Mouse (Mus musculus): ENCODE results near the gene Psmd2. TPM values are rescaled to one million over a fixed set of nuclear protein-coding genes. Genes with fewer than 3 reads are reported as not detected.

Psmd2 gene
- polyA plus RNA-seq, 1 experiment from 2014 or later = 401 TPM

- WGBS = 57% methylated on average over 8 of the region's 8 CpGs
- H3K4me3 ChIP-seq (replicated peaks; ENCODE audit: low read length) = peak overlapping the region; percentile 50
- H3K9me3 ChIP-seq (ENCODE audit: control insufficient read depth, low read length) = no peaks in the 10 kb centered on the region
- peaks cover 33% of the 10 kb centered on the region for H3K4me1 ChIP-seq (replicated peaks; ENCODE audit: control insufficient read depth, insufficient read depth, low read length)
- no peaks in the 10 kb centered on the region for H3K27me3 ChIP-seq (replicated peaks; ENCODE audit: control insufficient read depth, insufficient read depth, low read length)
- H3K9ac ChIP-seq (replicated peaks; ENCODE audit: low read depth, low read length) = 0 out of 2 replicates have a peak overlapping the region, but pooled peaks have one; percentile 4
- peaks cover 21% of the 10 kb centered on the region for H3K36me3 ChIP-seq (ENCODE audit: control insufficient read depth, insufficient read depth)
- H3K27ac ChIP-seq (ENCODE audit: low read length) = peak overlapping the region; percentile 86
- peak overlapping the region; percentile 79 for H3K4me2 ChIP-seq (ENCODE audit: low read length)
- no peak for ATAC-seq
These were observed 43.3 kb downstream of the Psmd2 start for GRCm38 (mm10) chr16:20694781-20695180.

DNA sequence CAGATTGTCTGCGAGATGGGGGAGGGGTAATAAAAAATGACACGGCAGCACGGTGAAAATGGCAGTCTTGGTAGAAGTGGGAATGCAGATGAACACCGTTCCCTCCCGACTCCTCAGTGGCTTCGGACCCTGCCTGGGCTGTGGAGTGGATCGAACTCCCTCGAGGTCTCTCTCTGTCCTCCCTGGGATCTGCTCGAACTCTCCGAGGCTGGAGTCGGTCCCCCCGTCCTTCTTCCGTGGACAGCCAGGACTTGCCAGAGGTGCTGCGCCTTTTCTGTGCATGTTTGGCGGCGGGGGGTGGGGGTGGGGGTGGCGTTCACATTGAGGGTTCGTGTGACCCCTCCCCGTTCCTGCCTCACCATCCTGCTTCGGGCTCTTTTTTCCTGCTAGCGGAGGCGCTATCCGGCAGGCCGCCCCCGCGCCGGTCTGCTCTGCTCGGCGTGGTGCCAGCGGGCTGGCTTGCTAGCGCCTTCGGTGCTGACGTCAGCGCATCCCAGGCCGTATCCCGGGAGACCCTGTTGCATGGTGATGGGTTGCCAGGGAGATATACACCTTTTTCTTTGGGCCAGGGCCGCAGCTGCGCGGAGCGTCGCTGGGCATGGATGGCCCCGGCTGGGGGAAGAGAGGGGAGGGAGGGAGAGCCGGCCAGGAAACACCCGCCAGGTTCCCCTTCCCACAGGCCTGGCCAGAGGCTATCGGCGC is 44.3 kb downstream of the Psmd2 start:
- ATAC-seq = peak; percentile 77
- Histone ChIP-seq H3K36me3 (ENCODE audit: control insufficient read depth, insufficient read depth) (peaks cover 13% of the 10 kb centered on the region), H3K4me1 (replicated peaks; ENCODE audit: control insufficient read depth, insufficient read depth, low read length) (peaks cover 33% of the 10 kb centered on the region), H3K4me3 (replicated peaks; ENCODE audit: low read length) (peak overlapping the region; percentile 50), H3K9me3 (ENCODE audit: control insufficient read depth, low read length) (no peaks in the 10 kb centered on the region), H3K27me3 (replicated peaks; ENCODE audit: control insufficient read depth, insufficient read depth, low read length) (no peaks in the 10 kb centered on the region), H3K9ac (replicated peaks; ENCODE audit: low read depth, low read length) (peak overlapping the region; percentile 70), H3K4me2 (ENCODE audit: low read length) (peak overlapping the region; percentile 79), H3K27ac (ENCODE audit: low read length) (peak overlapping the region; percentile 86)
- under 1% methylated on average over 46 of the region's 46 CpGs for WGBS

GRCm38 (mm10) chr16:20699266-20699665 is 47.8 kb downstream of the Psmd2 start:
- Histone ChIP-seq H3K9me3 (ENCODE audit: control insufficient read depth, low read length) (no peaks in the 10 kb centered on the region), H3K27ac (ENCODE audit: low read length) (no peak overlapping the region), H3K9ac (replicated peaks; ENCODE audit: low read depth, low read length) (no peak overlapping the region), H3K4me2 (ENCODE audit: low read length) (no peak overlapping the region), H3K4me3 (replicated peaks; ENCODE audit: low read length) (no peak overlapping the region), H3K36me3 (ENCODE audit: control insufficient read depth, insufficient read depth) (peaks cover 9% of the 10 kb centered on the region; the same call in 1 of the 2 replicates), H3K27me3 (replicated peaks; ENCODE audit: control insufficient read depth, insufficient read depth, low read length) (no peaks in the 10 kb centered on the region), H3K4me1 (replicated peaks; ENCODE audit: control insufficient read depth, insufficient read depth, low read length) (peaks cover 32% of the 10 kb centered on the region)
- 83% methylated on average over 5 of the region's 5 CpGs for WGBS
- ATAC-seq = no peak

GRCm38 (mm10) chr16:20700036-20700435 is 48.6 kb downstream of the Psmd2 start:
- no peak for ATAC-seq
- no peak overlapping the region for H3K4me3 ChIP-seq (replicated peaks; ENCODE audit: low read length)
- H3K36me3 ChIP-seq (ENCODE audit: control insufficient read depth, insufficient read depth) = peaks cover 9% of the 10 kb centered on the region; the same call in 1 of the 2 replicates
- no peak overlapping the region for H3K4me2 ChIP-seq (ENCODE audit: low read length)
- no peak overlapping the region for H3K9ac ChIP-seq (replicated peaks; ENCODE audit: low read depth, low read length)
- no peaks in the 10 kb centered on the region for H3K27me3 ChIP-seq (replicated peaks; ENCODE audit: control insufficient read depth, insufficient read depth, low read length)
- no peaks in the 10 kb centered on the region for H3K9me3 ChIP-seq (ENCODE audit: control insufficient read depth, low read length)
- peaks cover 24% of the 10 kb centered on the region for H3K4me1 ChIP-seq (replicated peaks; ENCODE audit: control insufficient read depth, insufficient read depth, low read length)
- no peak overlapping the region for H3K27ac ChIP-seq (ENCODE audit: low read length)
- whole genome bisulfite sequencing = 37% methylated on average over 5 of the region's 5 CpGs

- WGBS = 48% methylated on average over 7 of the region's 7 CpGs
- H3K9ac ChIP-seq (replicated peaks; ENCODE audit: low read depth, low read length) = no peak overlapping the region
These were observed 49.9 kb downstream of the Psmd2 start for GRCm38 (mm10) chr16:20701316-20701715.

DNA sequence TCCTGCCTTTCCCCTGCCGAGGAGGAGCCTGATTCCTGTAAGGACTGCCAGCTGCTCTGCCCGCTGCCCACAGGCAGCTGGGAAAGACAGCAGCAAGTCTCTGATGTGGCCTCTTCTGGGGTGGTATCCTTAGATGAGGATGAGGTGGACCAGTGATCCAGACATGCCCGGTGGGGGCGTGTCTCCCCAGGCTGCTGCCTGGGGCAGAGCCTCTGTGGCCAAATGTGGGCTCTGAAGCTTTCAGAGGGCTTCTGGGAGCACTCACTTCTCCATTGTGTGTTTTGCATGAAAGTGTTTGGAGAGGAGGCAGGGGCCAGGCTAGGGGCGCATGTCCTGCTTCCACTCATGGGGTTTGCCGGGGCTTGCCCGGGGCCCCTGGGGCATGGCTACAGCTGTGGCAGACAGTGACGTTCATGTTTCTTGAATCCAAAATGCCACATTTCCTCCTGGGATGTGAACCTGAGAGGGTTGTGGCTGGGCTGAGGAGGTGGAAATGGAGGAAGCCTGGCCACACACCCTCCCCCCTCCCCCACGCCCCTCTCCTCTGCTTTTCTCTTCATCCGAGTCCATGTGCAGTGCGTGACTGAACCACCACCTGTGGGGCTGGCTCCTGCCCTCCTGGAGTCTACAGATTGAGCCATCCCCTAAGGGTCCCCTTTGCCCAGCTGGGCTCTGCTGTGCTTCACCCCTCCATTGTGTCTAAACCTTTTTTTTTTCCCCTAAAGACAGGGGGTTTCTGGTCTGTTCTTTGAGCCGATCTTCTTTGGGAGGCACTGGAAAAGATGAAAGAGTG is 50.5 kb downstream of the Psmd2 start:
- H3K4me2 ChIP-seq (ENCODE audit: low read length) = no peak overlapping the region
- H3K9me3 ChIP-seq (ENCODE audit: control insufficient read depth, low read length) = no peaks in the 10 kb centered on the region
- H3K9ac ChIP-seq (replicated peaks; ENCODE audit: low read depth, low read length) = peak overlapping the region; percentile 13; the same call in 1 of the 2 replicates
- peaks cover 9% of the 10 kb centered on the region; the same call in 1 of the 2 replicates for H3K36me3 ChIP-seq (ENCODE audit: control insufficient read depth, insufficient read depth)
- peaks cover 10% of the 10 kb centered on the region for H3K4me1 ChIP-seq (replicated peaks; ENCODE audit: control insufficient read depth, insufficient read depth, low read length)
- WGBS = 12% methylated on average over 11 of the region's 12 CpGs
- peak; percentile 5 for ATAC-seq
- no peak overlapping the region for H3K4me3 ChIP-seq (replicated peaks; ENCODE audit: low read length)
- H3K27me3 ChIP-seq (replicated peaks; ENCODE audit: control insufficient read depth, insufficient read depth, low read length) = no peaks in the 10 kb centered on the region
- H3K27ac ChIP-seq (ENCODE audit: low read length) = no peak overlapping the region

More at GRCm38 (mm10) chr16:20701316-20701715, 49.9 kb downstream of the Psmd2 start:
- no peak overlapping the region for H3K4me3 ChIP-seq (replicated peaks; ENCODE audit: low read length)
- no peak overlapping the region for H3K27ac ChIP-seq (ENCODE audit: low read length)
- no peak overlapping the region for H3K4me2 ChIP-seq (ENCODE audit: low read length)
- H3K27me3 ChIP-seq (replicated peaks; ENCODE audit: control insufficient read depth, insufficient read depth, low read length) = no peaks in the 10 kb centered on the region
- ATAC-seq = no peak; the same call in 1 of the 2 replicates
- peaks cover 14% of the 10 kb centered on the region for H3K4me1 ChIP-seq (replicated peaks; ENCODE audit: control insufficient read depth, insufficient read depth, low read length)
- H3K9me3 ChIP-seq (ENCODE audit: control insufficient read depth, low read length) = no peaks in the 10 kb centered on the region
- H3K36me3 ChIP-seq (ENCODE audit: control insufficient read depth, insufficient read depth) = peaks cover 9% of the 10 kb centered on the region; the same call in 1 of the 2 replicates

- Histone ChIP-seq H3K4me3 (replicated peaks; ENCODE audit: low read length) (no peak overlapping the region), H3K9me3 (ENCODE audit: control insufficient read depth, low read length) (no peaks in the 10 kb centered on the region), H3K4me1 (replicated peaks; ENCODE audit: control insufficient read depth, insufficient read depth, low read length) (peaks cover 10% of the 10 kb centered on the region), H3K27ac (ENCODE audit: low read length) (no peak overlapping the region), H3K27me3 (replicated peaks; ENCODE audit: control insufficient read depth, insufficient read depth, low read length) (no peaks in the 10 kb centered on the region), H3K4me2 (ENCODE audit: low read length) (no peak overlapping the region), H3K9ac (replicated peaks; ENCODE audit: low read depth, low read length) (no peak overlapping the region), H3K36me3 (ENCODE audit: control insufficient read depth, insufficient read depth) (peaks cover 11% of the 10 kb centered on the region; the same call in 1 of the 2 replicates)
- WGBS = 3% methylated on average over 8 of the region's 8 CpGs
- peak; percentile 41 for ATAC-seq
These were observed 51.1 kb downstream of the Psmd2 start for GRCm38 (mm10) chr16:20702522-20702893.

DNA sequence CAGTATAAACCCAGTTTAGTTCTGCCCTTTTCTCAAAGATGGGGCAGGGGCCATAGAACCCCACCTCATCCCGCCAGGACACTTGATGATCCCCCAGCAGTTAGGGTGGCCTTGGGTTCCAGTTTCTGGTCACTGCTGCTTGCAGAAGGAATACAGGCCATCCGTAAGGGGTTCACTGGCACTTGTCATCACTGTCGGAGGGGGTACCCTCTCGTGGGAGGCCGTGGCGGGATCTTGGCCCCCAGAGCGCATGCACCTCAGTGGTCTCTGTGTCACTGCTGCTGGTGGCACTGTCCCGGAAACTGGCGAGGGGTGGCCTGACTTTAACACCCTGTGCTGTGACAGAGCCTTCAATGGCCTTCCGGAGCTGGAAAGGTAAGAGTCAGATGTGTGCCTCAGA is 51.6 kb downstream of the Psmd2 start:
- no peak overlapping the region for H3K9ac ChIP-seq (replicated peaks; ENCODE audit: low read depth, low read length)
- WGBS = 90% methylated on average over 10 of the region's 10 CpGs
- peaks cover 11% of the 10 kb centered on the region; the same call in 1 of the 2 replicates for H3K36me3 ChIP-seq (ENCODE audit: control insufficient read depth, insufficient read depth)
- ATAC-seq = no peak
- H3K9me3 ChIP-seq (ENCODE audit: control insufficient read depth, low read length) = no peaks in the 10 kb centered on the region
- no peak overlapping the region for H3K4me2 ChIP-seq (ENCODE audit: low read length)
- H3K27ac ChIP-seq (ENCODE audit: low read length) = no peak overlapping the region
- no peak overlapping the region for H3K4me3 ChIP-seq (replicated peaks; ENCODE audit: low read length)
- peaks cover 10% of the 10 kb centered on the region for H3K4me1 ChIP-seq (replicated peaks; ENCODE audit: control insufficient read depth, insufficient read depth, low read length)
- H3K27me3 ChIP-seq (replicated peaks; ENCODE audit: control insufficient read depth, insufficient read depth, low read length) = no peaks in the 10 kb centered on the region

- no peaks in the 10 kb centered on the region for H3K9me3 ChIP-seq (ENCODE audit: control insufficient read depth, low read length)
- H3K27ac ChIP-seq (ENCODE audit: low read length) = no peak overlapping the region
- no peak overlapping the region for H3K9ac ChIP-seq (replicated peaks; ENCODE audit: low read depth, low read length)
- no peak overlapping the region for H3K4me2 ChIP-seq (ENCODE audit: low read length)
- ATAC-seq = no peak
- H3K36me3 ChIP-seq (ENCODE audit: control insufficient read depth, insufficient read depth) = peaks cover 11% of the 10 kb centered on the region; the same call in 1 of the 2 replicates
- H3K4me3 ChIP-seq (replicated peaks; ENCODE audit: low read length) = no peak overlapping the region
- WGBS = 77% methylated on average over 6 of the region's 6 CpGs
- peaks cover 10% of the 10 kb centered on the region for H3K4me1 ChIP-seq (replicated peaks; ENCODE audit: control insufficient read depth, insufficient read depth, low read length)
- H3K27me3 ChIP-seq (replicated peaks; ENCODE audit: control insufficient read depth, insufficient read depth, low read length) = no peaks in the 10 kb centered on the region
These were observed 52.4 kb downstream of the Psmd2 start for GRCm38 (mm10) chr16:20703699-20704400.

Measured in forebrain, embryonic 16.5 days (tissue).